Mouse (Mus musculus) ES-Bruce4 (cell line): ENCODE results near the gene Apol8.

Experiments used
- CTCF ChIP-seq: IDR thresholded peaks from one replicate; pipeline ENCODE4 v1.8.1; 2011; ENCODE audit warnings: low read depth, low read length
- POLR2A ChIP-seq: IDR thresholded peaks from one replicate; pipeline ENCODE4 v1.8.1; 2011; ENCODE audit warnings: low read length; ENCODE audit not compliant: insufficient read depth

DNA sequence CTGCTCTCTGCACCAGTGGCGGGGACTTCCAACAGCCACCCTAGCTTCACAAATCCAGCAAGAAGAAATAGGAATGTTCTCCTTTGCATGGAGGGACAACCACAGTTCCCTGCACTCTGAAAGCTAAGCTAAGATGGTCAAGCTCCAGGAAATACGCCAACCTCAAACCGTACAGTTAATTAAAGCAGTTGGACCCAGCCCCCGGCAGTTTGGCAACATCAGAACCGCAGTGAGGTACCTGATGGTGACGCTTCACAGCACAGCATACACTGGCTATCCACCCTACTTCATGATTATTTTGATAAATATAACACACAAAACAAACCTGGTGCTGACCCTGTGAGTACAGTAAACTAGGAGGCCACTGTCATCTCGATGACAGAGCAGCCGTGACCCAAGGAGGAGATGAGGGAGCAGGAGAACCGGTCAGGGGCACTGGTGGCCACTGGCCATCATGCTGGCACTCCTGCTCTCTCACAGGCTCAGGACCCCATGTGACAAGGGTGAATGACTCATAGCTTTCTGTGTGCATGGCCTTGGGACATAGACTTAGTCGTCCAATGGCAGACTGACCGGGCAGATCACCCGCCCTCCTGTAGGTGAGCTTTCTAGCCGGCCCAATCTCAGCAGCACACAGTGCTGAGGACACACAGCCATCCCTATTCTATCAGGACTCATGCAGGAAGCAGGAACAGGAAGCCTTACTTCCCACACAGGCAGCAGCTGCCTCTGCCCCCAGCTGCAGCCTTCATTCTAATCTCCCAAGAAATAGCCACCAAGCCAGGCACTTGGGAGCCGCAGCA, 41.0 kb upstream of the Apol8 start:
- TF ChIP-seq POLR2A (no peak), CTCF (no peak)
